ENCODE assay signal across 14 mouse cellular contexts in genomic region chr4:86406501-86407199, GRCm38 (mm10).
DNase-seq lines count a peak whose midpoint lies in the region; ATAC-seq and TF ChIP-seq lines count a peak whose summit lies in the region.
"Had no signal": no experiment of that assay in that cellular context is flagged by ENCODE, and none has a peak within 500 bp of the region (broad histone marks: within the 10 kb centered on the region; RNA-seq: fewer than 3 reads in every experiment).

No protein-coding gene starts in this region.

- no peaks in the 10 kb centered on the region for H3K27me3 ChIP-seq in hindbrain, embryonic 11.5 days (ENCODE audit: control insufficient read depth, insufficient read depth, low read length)
- H3K27me3 ChIP-seq in hindbrain, postnatal 0 days (ENCODE audit: insufficient read depth, low read length): no peaks in the 10 kb centered on the region
- H3K27me3 ChIP-seq in limb, embryonic 10.5 days (ENCODE audit: low read depth, poor library complexity, severe bottlenecking): no peaks in the 10 kb centered on the region
- H3K27me3 ChIP-seq: intestine, embryonic 15.5 days had no signal

- H3K9ac ChIP-seq in hindbrain, embryonic 11.5 days (ENCODE audit: low read depth, low read length): no peak overlapping the region
- H3K9ac ChIP-seq in hindbrain, postnatal 0 days (replicated peaks; ENCODE audit: low read length): no peak overlapping the region
- H3K9ac ChIP-seq: intestine, embryonic 15.5 days had no signal

- WGBS in hindbrain, embryonic 11.5 days: 61% methylated on average over 7 of the region's 7 CpGs
- 71% methylated on average over 7 of the region's 7 CpGs for WGBS in hindbrain, postnatal 0 days
- 59% methylated on average over 7 of the region's 7 CpGs for WGBS in limb, embryonic 10.5 days

- H3K36me3 ChIP-seq in hindbrain, embryonic 11.5 days (ENCODE audit: control insufficient read depth, insufficient read depth, low read length): no peaks in the 10 kb centered on the region
- H3K36me3 ChIP-seq in hindbrain, postnatal 0 days (ENCODE audit: insufficient read depth, low read length): no peaks in the 10 kb centered on the region
- H3K36me3 ChIP-seq in limb, embryonic 10.5 days: no peaks in the 10 kb centered on the region
- H3K36me3 ChIP-seq: intestine, embryonic 15.5 days had no signal

- TF ChIP-seq CTCF in hindbrain, postnatal 0 days (IDR thresholded peaks at IDR 0.05; ENCODE audit: low read depth): no peak

- no peak overlapping the region for H3K4me2 ChIP-seq in hindbrain, embryonic 11.5 days (replicated peaks; ENCODE audit: low read depth, low read length)
- H3K4me2 ChIP-seq in hindbrain, postnatal 0 days (ENCODE audit: low read depth, low read length): no peak overlapping the region
- H3K4me2 ChIP-seq: intestine, embryonic 15.5 days had no signal

- intact Hi-C loops in left cerebral cortex, postnatal 36 days (cut with DNase I): no loop called here

- no peaks in the 10 kb centered on the region for H3K9me3 ChIP-seq in hindbrain, embryonic 11.5 days (ENCODE audit: control insufficient read depth, low read length)
- H3K9me3 ChIP-seq in hindbrain, postnatal 0 days (ENCODE audit: low read length): no peaks in the 10 kb centered on the region
- no peaks in the 10 kb centered on the region for H3K9me3 ChIP-seq in limb, embryonic 10.5 days (replicated peaks)
- H3K9me3 ChIP-seq: intestine, embryonic 15.5 days had no signal

- ATAC-seq in hindbrain, embryonic 11.5 days (ENCODE audit: low FRiP score): no peak
- no peak for ATAC-seq in hindbrain, postnatal 0 days
- ATAC-seq in megakaryocyte, adult 5-6 weeks (ENCODE audit: poor library complexity, severe bottlenecking): no peak
- ATAC-seq: intestine, embryonic 15.5 days; lung, postnatal 0 days had no signal

- peak; percentile 29 for DNase-seq in hindbrain, embryonic 11.5 days (ENCODE audit: low spot score)
- no peak for DNase-seq in hindbrain, postnatal 0 days (ENCODE audit: low spot score)
- DNase-seq in Muller cell, postnatal 12 days (ENCODE audit: inconsistent ontology term): peak; percentile 29
- DNase-seq in embryo, embryonic 9.5 days (ENCODE audit: extremely low spot score): peak; percentile 28
- DNase-seq in limb, embryonic 10.5 days (ENCODE audit: low spot score): peak; percentile 56
- no peak for DNase-seq in left cerebral cortex, postnatal 36 days (ENCODE audit: low spot score in 2 of 2)
- DNase-seq in c-Kit-positive CD71-positive TER-119-positive erythroid progenitor cells, embryonic 14.5 days (ENCODE audit: low spot score): no peak
- DNase-seq: adrenal gland, postnatal 14 days; cerebellum, adult 18-20 months; thymus, adult 2 months had no signal

- H3K4me1 ChIP-seq in hindbrain, embryonic 11.5 days (replicated peaks; ENCODE audit: control insufficient read depth, insufficient read depth, low read length): no peaks in the 10 kb centered on the region
- no peaks in the 10 kb centered on the region for H3K4me1 ChIP-seq in hindbrain, postnatal 0 days (ENCODE audit: insufficient read depth, low read length)
- peaks cover 27% of the 10 kb centered on the region for H3K4me1 ChIP-seq in limb, embryonic 10.5 days

- no peak overlapping the region for H3K27ac ChIP-seq in hindbrain, embryonic 11.5 days (ENCODE audit: low read depth, low read length)
- H3K27ac ChIP-seq in hindbrain, postnatal 0 days: no peak overlapping the region
- H3K27ac ChIP-seq in limb, embryonic 10.5 days: peak overlapping the region; percentile 61
- H3K27ac ChIP-seq: intestine, embryonic 15.5 days; left cerebral cortex, adult 2 months had no signal

- no peak overlapping the region for H3K4me3 ChIP-seq in hindbrain, embryonic 11.5 days (ENCODE audit: low read depth, low read length)
- H3K4me3 ChIP-seq in hindbrain, postnatal 0 days (ENCODE audit: low read length): no peak overlapping the region
- no peak overlapping the region for H3K4me3 ChIP-seq in limb, embryonic 10.5 days
- H3K4me3 ChIP-seq: intestine, embryonic 15.5 days; left cerebral cortex, adult 2 months had no signal

Comparison
In these comparisons a context has a peak if more than half of its experiments do, and no peak if none do; other contexts are left out.
1. DNase-seq: peak in hindbrain, embryonic 11.5 days (single experiment), Muller cell, postnatal 12 days (single experiment), embryo, embryonic 9.5 days (single experiment) and limb, embryonic 10.5 days (single experiment); none in hindbrain, postnatal 0 days (single experiment), left cerebral cortex, postnatal 36 days (0 of 2) and c-Kit-positive CD71-positive TER-119-positive erythroid progenitor cells, embryonic 14.5 days (single experiment).